Mouse (Mus musculus) layer of hippocampus, adult 11-12 months (tissue): ENCODE measurements around the gene Wnt5a.

ENCODE experiments used
- DNase-seq: peaks from one replicate; pipeline ENCODE4 v3.0.0; 2022; ENCODE audit warnings: low spot score

The Wnt5a gene

DNA sequence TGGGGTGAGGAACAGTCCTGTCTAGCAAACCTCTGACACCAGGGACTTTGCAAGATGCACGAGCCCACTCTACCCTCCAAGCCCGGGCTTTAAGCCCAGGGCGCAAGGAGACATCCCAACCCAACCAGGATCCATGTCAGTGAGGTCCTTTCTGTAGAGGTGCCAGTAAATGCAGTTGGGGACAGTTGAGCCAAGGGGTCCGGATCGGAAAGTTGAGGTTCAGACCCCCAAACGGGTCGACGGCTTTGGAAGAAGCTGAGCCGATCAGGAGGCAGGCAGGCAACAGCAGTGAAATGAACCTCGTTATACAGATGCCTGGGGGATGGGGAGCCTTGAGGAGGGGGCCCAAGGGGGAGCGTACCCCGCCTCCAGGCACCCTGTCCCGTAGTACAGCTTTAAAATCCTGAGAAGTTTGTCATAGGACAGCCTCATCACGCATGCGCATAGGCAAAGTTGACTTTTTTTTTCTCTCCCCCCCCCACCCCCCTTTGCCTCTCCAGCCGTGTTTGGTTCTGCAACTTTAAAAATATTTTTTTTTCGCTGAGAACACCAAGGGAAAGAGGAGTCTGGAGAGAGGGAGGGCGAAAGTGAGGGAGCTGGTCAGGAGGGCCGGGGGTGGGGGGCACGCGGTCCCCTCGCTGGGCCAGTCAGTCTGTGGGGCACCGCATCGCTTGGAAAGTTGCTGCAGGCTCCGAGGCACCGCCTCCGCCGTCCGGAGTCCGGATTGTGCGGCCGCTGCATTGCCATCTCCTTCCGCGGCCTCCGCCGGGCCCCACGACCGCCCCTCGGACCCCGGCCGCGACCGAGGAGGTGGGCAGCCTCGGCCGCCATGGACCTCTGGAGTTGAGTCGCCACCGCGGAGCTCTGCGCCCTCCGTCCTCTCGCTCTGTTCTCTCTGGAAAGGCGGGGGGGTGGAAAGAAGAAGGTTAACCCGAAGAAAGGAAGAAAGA is at the start of gene Wnt5a:
Gene Wnt5a (plus strand): TSS at position 650 of the 950 bp plus-strand sequence.
- no peak for DNase-seq

DNA sequence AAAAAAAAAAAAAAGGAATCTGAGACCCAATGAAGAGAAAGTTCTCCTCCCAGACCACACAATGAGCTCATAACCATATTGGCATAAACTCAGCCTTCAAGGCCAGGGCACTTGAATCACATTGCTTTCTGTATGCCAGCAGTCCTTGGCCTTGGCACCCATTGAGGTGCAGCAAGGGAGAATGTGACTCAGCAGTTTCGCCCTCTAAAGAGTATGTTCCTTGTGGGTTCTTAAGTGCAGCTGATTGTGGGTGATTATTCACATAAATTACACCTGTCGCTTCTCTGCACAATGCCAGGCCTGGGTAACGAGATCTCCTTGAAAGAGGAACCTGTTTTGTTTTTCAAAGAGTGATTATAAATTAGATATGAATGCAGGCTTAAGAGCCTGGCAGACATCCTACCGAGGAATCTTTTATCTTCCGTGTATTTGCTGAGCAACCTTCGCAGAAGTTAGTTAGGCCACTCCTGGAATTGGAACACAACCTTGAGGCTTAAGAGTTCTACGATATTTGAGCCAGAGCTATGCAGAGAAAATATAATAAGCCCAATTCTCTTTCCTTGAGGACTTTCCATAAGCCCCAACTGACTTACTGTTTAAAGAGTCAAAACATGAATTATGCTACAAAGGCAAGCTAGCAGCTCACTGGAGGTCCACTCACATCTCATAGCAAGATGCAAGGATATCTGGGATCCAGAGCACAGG is 48.0 kb upstream of the Wnt5a start:
- no peak for DNase-seq

DNA sequence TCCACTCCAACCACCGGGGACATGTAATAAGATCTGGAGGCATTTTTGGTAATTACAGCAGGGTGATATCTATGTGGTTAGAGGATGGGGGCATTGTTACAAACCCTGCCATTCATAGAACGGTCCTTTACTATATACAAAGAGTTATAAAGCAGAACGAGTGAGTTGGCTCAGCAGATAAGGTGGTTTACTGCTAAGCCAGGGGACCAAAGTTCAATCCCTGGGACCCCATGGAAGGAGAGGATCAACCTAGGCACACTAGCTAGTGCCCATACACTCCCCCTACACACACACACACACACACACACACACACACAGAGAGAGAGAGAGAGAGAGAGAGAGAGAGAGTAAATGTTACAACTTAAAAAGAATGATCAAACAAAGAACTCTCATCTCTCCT is 47.1 kb upstream of the Wnt5a start:
- DNase-seq = no peak

DNA sequence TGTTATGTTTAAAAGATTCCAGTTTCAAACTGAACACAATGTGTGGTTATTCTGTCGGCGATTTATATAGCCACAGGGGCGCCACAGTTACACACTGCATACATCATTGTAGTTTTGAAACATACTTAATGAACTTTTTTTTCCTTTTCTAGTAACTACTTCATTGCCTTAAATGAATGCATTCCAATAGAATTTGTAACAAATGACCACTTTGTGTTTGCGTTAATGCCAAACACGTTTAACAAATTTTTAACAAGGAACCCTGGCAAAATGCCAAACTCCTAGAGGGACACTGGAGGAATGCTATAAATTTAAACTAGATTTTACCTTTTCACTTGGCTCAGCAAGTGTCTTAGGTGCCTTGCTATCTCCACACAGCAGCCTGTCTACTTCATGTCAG is 36.6 kb upstream of the Wnt5a start:
- no peak for DNase-seq

DNA sequence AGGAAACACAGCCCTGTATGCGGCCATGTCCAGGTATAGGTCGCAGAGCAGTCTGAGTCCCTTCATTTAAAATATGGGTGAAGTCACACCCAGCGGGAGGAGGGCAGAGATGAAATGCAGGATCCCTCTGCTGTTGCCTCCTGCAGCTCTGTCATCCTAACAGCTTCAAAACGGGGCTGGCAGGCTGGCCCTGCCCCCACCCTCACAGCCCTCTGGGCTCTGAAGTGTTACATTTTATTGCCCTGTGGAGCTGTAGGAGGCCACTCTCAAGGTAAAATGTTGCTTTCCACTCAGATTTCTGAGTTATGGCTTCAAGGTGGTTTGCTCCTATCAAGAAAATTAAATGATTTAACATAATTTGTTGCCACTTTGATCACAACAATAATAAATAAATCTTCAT is 34.9 kb upstream of the Wnt5a start:
- no peak for DNase-seq

DNA sequence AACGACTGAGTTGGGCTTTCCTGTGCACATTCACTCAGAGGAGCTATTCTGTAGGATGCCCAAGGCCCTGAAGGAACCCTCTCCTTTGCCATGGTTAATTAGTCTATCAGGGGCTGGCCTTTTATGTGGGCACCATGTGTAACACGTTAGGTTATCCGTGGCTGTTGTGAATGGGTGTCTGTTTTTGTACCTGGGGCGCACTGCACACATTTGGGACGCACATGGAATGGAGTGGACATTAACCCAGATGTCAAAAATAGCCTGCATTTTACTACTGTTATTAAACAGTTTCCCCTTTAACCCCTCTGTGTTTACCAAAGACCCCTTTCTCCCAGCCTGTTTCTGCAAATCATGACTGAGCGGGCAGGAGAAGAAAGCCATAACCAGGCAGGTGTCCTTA is 34.3 kb upstream of the Wnt5a start:
- DNase-seq = no peak

DNA sequence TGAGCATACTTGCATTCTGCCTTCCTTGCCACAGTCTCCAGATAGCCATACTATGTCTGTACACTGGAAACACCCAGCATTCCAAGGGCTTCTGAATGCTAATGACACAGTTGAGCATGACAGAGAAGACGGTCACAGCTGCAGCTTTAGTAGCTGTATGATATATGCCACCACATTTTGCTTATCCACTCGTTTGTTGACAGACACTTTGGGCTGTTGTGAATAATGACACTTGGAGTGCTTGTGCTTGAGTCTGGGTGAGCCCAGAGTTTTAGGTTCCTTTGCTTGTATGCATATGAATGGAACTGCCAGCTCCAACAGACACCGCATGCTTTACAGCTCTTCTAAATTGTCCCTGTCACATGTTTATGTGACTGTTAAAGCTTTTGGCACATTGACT is 29.5 kb upstream of the Wnt5a start:
- DNase-seq = no peak

DNA sequence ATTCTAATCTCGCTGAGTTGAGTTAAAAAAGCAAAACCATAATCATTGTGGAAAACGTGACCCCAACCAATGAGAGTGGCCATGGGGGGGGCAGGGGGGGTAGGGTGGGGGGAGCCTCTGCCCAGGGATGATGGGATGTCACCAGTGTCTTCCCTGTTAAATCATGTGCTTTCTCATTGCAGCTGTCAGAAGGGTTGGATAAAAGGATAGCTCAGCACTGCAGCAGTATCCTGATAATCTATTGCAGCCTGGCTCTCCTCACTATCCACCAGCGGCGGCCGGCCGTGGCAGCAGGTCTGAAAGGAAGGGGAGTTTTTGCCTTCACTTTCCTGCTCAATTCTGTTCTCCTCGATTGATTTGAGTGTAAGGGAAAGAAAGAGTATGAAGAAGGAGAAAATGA is 29.1 kb upstream of the Wnt5a start:
- DNase-seq = no peak

DNA sequence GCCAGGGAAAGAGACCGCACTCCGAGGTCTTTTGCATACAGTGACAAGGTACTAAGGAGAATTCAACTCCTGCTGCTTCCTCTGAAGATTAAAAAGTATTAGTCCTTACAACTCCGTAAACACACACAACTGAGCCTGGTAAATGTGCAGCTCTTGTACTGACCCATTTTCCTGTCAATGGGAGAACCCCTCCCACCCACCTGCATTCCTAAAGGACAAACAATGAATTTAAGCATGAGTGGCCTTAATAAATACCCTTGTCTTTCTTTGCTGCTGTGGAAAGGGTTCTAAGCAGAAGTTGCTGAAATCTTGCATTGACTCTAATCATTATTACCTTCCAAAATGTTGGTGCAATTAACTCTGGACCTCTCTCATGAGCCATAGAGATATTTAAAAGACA is 27.8 kb upstream of the Wnt5a start:
- DNase-seq = no peak

DNA sequence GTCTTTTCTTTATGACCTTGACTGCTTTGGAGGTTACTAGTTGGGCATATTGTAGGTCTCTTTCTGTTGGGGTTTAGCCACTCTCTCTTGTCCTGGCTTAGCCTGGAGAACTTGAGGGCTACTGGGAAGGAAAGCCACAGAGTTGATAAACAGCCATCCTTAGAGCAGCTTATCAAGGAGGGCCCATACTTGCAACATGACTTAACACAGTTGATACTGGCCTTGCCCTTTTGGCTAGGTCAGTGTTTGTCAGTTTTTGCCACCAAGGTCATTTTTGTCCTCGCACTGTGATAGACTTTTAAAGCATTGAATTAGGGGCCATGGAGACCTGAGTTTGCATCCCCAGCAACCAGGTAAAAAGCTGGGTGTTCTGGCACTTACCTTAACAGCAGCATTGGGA is 23.7 kb upstream of the Wnt5a start:
- DNase-seq = no peak

DNA sequence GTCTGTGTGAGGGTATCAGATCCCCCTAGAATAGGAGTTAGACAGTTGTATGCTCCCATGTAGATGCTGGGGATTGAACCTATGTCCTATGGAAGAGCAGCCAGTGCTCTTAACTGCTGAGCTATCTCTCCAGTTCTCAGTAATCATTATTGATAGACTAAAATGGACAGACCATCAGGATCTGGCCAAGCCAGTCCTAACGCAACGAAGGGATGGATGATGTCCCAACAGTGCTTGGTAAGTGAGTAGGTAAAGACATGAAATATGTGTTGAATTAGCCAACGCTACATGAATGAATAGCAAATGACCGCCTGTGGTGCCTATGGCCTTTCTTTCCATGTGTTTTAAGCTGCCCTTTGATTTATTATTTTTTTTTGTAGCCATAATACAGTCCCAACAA is 10.7 kb upstream of the Wnt5a start:
- DNase-seq = no peak

DNA sequence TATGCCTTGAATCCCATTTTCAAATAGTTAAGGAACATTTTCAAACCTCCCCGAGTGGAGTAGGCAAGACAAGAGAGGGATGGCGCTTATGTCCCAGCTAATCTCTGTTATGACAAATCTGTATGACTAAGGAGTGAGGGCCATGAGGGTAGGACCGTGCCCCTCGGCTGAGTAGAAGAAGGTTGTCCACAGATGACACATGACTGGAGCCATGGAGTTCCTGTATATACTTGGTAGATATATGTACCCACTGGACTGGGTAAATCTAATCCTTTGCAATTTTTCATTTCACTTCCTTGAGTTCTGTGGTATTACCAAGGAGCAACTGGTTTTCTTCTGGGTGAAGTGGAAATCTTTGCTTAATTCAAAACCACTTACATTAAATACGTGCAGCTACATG is 10.3 kb upstream of the Wnt5a start:
- no peak for DNase-seq

DNA sequence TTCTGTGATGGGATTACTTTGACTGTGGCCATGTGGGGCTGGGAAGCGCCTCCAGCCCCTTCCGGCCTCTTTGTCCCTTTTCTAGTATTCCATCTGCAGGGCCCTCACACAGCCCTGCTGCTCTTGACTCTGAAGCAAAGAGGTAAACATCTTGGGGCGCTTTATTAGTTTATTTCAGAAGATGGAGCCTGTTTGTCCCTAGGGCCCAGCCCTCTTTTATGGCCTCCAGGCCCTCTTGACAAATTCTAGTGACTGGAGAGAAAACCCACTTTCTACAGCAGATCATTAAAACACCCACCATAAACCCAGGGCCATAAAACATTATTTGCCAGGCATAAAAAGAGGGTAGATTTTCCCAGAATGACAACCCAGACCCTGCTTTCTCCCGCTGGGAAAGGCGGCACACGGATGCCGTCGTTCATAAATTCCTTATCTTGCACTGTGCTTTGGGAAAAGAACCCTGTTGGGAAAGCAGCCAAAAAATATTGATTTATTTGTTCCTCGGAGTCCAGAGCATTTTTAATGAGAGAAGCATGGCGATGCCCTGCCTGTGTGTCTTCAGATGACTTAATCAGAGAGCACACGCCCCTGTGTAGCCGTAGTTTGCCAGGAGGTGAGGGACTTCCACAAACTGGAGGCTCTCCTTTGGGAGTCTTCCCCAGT is 3.2 kb upstream of the Wnt5a start:
- DNase-seq = no peak

DNA sequence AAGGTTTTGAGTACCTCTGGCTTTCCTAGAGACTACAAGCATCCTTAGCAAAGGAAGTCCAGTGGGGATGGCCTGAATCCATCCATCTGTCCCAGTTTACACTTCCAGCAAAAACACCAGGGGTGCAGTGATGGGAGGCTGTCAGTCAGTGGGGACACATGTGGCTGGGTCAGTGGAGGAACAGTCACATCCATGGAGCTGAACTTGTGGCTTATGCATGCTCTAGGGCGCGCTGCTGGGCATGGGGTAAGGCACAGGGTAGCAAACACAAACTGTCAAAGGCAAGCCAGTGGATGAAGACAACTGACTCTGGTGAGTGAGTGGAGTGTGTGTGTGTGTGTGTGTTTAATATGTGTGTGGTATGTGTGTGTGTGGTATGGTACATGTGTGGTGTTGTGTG is 1.3 kb upstream of the Wnt5a start:
- no peak for DNase-seq

DNA sequence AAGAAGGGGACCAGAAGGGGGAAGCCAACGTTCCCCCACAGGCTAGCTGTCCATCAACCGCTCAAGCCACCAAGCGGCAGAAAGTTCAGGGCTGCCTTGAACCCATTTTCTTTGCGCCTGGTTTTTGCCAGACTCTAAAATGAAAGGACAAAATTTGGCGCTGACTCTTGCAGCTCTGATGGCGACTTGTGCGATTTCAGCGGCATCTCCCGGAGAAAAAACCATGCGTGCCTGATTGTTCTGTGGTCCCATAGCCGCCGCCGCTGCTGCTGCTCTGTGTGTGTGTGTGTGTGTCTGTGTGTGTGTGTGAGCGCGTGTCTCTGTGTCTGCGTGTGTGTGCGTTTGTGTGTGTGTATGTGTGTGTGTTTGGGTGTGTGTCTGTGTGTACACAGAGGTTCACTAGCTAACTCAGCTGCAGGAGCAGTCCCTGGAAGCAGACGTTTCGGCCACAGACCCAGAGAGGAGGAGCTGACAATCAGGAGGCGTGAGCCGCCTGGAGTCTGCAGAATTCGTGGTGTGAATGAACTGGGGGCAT is 568 bp downstream of the Wnt5a start:
- DNase-seq = no peak

DNA sequence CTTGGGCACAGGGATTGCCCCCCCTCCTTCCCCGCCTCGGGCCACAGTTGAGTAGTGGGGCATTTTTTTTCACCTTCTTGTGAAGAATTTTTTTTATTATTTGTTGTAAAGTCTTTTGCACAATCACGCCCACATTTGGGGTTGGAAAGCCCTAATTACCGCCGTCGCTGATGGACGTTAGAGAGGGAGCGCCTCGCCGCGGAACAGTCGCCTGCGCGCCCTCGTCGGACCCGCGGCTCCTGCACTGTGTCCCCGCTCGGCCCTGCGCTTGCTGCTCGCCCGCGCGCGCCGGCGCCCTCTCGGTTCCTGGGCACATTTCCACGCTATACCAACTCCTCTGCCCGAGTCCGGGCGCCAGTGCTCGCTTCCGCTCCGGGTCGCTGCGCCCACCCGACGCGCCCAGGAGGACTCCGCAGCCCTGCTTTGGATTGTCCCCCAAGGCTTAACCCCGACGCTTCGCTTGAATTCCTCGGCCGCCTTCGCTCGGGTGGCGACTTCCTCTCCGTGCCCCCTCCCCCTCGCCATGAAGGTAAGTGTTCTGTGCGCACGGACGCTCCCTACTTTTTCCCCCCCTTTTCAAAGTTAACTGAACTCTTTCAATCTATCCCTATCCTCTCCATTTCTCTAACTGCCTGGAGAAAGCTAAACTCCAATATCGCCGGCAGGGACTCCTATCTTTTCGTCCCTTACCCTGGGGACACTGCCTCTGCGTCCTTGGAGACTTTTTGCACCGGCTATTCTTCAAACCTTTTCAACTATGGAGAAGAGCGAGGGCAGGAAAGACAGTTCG is 1.2 kb downstream of the Wnt5a start:
- DNase-seq = no peak

DNA sequence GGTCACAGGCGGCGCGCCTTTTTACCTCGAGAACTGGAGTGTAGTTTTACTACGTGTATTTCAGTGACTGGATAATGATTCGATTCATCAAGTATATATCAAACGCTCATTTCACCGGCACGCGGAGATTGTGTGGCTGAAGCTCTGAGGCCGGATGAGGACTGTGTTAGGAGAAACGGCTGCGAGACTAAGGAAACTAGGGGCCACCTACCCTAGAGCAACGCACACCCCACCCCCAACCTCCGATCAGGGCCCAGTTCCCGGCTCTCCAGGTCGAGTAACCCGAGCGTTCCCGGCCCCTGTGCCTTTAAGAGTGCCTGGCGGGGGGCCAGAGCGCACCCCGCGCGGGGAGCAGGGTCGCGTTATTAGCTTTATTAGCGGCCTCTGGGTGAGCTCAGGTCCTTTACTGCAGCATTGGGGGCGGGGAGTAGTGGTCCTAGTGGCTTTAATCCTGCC is 1.9 kb downstream of the Wnt5a start:
- DNase-seq = no peak

DNA sequence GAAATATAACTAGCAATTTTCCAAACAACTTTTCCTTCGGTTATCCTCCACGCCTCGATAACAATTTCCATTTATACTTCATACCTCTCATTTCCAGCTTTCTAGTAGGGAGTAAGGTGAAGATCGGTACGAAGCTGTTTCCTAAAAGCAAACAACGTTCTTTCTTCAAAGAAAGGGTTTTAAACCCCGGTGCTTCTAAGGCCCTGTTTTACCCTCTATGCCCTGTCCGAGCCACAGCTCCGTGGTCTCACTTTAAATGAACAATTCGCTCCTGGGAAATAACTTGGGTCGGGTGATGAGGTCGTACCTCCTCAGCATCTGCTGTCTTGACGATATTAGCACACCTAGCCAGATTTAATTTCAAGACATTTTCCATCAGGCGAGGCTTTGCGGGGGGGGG is 2.5 kb downstream of the Wnt5a start:
- DNase-seq = no peak

DNA sequence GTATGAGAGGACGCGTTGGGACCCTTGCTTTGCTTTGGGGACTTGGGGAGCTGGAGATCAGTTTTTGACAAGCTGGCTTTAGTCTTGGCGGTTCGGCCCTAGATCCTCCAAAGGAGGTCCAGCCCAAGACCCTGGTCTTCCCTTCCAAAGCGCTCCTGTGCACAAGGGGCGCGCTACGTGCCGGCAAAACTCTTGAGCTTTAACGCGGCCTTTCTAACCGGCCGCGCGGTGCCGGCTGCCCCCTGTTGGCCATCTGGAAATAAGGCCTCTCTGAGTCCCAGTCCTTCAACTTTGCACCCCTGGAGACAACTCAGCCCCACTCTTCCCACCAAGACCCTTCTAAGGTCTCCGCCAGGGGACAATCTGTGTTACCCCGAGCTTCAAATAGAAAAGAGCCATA is 2.9 kb downstream of the Wnt5a start:
- peak; percentile 45 for DNase-seq

DNA sequence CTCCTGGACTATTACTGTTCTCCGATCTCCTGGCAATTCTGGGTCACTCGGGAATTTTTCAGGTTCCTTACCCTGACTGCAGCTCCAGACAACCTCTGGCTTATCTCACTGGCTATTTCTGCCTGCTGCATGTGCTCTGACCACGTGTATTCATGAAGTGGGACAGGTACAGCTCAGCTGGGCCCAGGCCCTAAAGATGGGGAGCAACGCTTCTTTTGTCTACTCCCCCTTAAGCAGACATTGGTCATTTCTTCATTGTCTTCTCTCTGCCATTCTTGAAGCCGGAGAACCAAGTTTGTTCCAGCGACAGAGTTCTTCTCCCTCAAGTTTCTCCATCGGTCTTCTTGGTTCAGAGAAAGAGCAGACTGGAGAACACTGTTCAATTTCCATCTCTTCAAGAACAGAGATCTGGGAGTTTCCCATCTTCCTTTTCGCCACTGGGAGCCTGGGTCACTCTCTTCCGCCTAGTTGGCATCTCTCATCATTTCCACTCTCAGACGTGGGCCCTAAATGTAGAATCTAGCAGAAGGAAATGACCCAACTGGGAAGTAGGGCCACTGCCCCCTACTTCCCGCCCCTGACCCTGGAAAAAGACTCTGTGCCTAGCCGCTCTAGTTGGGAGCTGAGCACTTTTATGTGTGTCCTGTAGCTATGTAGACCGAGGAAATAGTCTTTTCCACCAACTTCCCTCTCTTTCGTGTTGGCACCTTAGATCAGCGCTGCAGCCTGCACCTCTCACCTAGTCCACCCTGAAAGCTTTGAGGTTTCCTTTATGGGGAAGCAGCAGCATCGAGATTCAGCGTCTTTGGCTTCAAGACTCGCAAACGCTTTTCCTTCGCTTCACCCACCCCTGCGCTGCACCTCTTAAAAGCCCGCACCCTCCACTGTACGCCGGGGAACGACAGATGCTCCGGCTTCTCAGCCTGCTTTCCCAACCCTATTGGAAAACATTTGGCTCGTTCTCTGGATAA is 4.0 kb downstream of the Wnt5a start:
- DNase-seq = no peak
